Mouse (Mus musculus) forebrain, embryonic 11.5 days (tissue): Measurements from ENCODE around the gene Gtf3c3. TPM values are rescaled to one million over a fixed set of nuclear protein-coding genes. Genes with fewer than 3 reads are reported as not detected.

Experiments
- ATAC-seq: fragments of 200-750 bp; cut with Nextera tagmentation; replicated peaks from 2 replicates; pipeline ENCODE4 v1.8.0; 2017; ENCODE audit warnings: moderate TSS enrichment; ENCODE audit not compliant: low FRiP score
- DNase-seq: peaks from one replicate; pipeline ENCODE4 v3.0.0-alpha.2; 2017; ENCODE audit warnings: low spot score
- H3K27ac ChIP-seq: fragments of 300-500 bp; sonication (generic); 2 replicates; pipeline ENCODE4 v1.5.1; 2014; ENCODE audit warnings: low read depth, low read length
- H3K27me3 ChIP-seq: fragments of 300-500 bp; sonication (generic); 2 replicates; pipeline ENCODE4 v1.6.1; 2014; ENCODE audit warnings: mild to moderate bottlenecking, low read length, mixed read lengths; ENCODE audit not compliant: control insufficient read depth, insufficient read depth
- H3K36me3 ChIP-seq: fragments of 300-500 bp; sonication (generic); 2 replicates; pipeline ENCODE4 v1.6.1; 2014; ENCODE audit warnings: mild to moderate bottlenecking, low read length, moderate library complexity, mixed read lengths; ENCODE audit not compliant: control insufficient read depth, insufficient read depth
- H3K4me1 ChIP-seq: fragments of 300-500 bp; sonication (generic); replicated peaks from 2 replicates; pipeline ENCODE4 v1.6.1; 2014; ENCODE audit warnings: low read length, mixed read lengths; ENCODE audit not compliant: control insufficient read depth, insufficient read depth
- H3K4me2 ChIP-seq: fragments of 300-500 bp; sonication (generic); 2 replicates; pipeline ENCODE4 v1.6.1; 2014; ENCODE audit warnings: low read depth, mild to moderate bottlenecking, low read length, moderate library complexity, mixed read lengths; ENCODE audit not compliant: severe bottlenecking
- H3K4me3 ChIP-seq: fragments of 300-500 bp; sonication (generic); 2 replicates; pipeline ENCODE4 v1.5.1; 2014; ENCODE audit warnings: low read depth, low read length
- H3K9ac ChIP-seq: fragments of 300-500 bp; sonication (generic); 2 replicates; pipeline ENCODE4 v1.6.1; 2014; ENCODE audit warnings: low read length
- H3K9me3 ChIP-seq: fragments of 300-500 bp; sonication (generic); 2 replicates; pipeline ENCODE4 v1.6.1; 2016; ENCODE audit warnings: low read length, mixed read lengths; ENCODE audit not compliant: control insufficient read depth
- WGBS: fragments of 180-500 bp; shearing (Covaris S2); extraction: QIAGEN DNeasy Blood & Tissue Kit; methylation state at CpG from one replicate; pipeline ENCODE4 v1.1.7; 2014; 5-methylcytosine and 5-hydroxymethylcytosine counted together
- polyA plus RNA-seq: library from polyadenylated mRNA; unstranded; fragments of >200 nt; fragmentation: Nextera tagmentation; extraction: Ambion mirVana; gene quantifications from 2 replicates; pipeline ENCODE4 v1.2.1, GENCODE M21; 2014

Gene Gtf3c3
- polyA plus RNA-seq: 35.9 and 37.5 TPM in 2 replicates

DNA sequence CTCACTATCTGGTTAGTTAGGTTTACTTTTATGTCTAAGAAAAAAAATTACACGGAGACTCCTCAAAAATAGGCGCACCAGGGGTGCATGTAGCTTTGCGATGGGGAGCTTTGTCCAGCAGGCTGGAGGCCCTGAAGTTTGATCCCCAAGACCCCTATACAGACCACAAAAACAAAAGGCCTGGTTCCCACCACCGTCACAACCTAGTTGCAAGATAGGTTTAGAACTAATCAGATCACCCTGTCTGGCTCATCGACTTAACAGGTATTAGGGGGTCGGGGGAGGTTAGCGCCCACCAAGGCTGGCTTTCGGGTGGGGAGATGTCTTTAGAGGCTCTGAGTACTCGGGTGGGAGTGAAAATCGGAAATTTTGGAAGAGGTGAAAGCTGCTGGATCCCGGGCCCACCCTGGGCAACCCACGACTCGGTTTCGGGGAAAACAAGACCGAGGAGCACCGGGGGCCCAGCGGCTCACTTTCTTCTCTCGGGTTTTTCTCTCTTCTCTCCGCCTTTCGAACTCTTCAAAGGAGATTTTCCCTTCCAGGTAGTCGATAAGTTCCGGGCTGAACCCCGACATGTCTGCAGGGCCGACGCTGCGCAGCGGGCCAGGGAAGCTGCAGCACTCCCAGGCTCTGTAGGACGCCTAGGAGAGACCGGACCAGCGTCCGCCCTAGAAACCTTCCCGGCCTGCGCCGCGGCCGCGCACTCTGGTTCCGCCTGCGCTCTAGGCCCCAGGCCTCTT, at the start of gene Gtf3c3:
TSS of gene Gtf3c3 (minus strand) at position 632 of the 740 bp plus-strand sequence.
- Histone ChIP-seq H3K4me2 (peak within 1 kb of the TSS; percentile 79), H3K27ac (no peak within 1 kb of the TSS), H3K27me3 (no peaks in the 10 kb centered on the region)

DNA sequence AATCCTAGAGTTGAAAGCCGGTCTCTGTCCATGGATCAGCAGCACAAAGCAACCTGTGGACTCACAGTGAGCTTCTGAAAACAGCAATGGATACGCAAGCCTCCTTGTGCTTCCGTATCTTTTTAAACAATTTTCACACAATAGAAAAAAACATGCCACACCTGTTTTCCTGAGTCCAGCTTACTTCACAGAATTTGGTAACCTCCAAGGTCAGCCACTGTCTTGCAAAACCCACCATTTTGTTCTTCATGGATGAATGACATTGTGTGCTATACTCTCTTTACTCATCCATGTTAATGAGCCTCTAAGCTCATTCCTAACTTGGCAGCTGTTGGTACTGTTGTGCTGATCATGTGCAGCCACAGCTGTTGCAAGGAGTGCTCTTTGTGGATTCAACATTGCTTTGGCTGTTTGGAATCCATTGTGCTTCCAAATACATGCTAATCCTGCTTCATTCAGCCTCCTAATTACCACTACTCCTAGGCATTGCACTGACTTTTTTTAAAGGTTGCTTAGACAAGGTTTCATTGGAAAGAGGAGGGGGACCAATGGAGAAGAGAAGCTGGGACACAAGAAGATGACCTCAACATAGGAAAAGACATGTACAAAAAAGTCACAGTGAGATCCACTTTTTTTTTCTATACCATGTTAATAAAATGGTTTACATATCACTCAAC, 46.1 kb upstream of the Gtf3c3 start:
- no peaks in the 10 kb centered on the region for H3K4me1 ChIP-seq
- 71% methylated on average over 3 of the region's 3 CpGs for WGBS
- peak; percentile 64 for ATAC-seq
- no peaks in the 10 kb centered on the region for H3K9me3 ChIP-seq
- no peaks in the 10 kb centered on the region for H3K27me3 ChIP-seq
- peaks cover 4% of the 10 kb centered on the region; the same call in 1 of the 2 replicates for H3K36me3 ChIP-seq
- no peak overlapping the region for H3K27ac ChIP-seq
- no peak overlapping the region for H3K9ac ChIP-seq
- H3K4me3 ChIP-seq: no peak overlapping the region
- DNase-seq: no peak
- H3K4me2 ChIP-seq: no peak overlapping the region

More for the DNA sequence above, at the start of gene Gtf3c3:
- DNase-seq: peak; percentile 89
- H3K9ac ChIP-seq: peak within 1 kb of the TSS; percentile 73
- no peaks in the 10 kb centered on the region for H3K9me3 ChIP-seq
- no peaks in the 10 kb centered on the region for H3K4me1 ChIP-seq
- H3K4me3 ChIP-seq: peak within 1 kb of the TSS; percentile 65
- 3% methylated on average over 39 of the region's 39 CpGs for WGBS
- peak; percentile 97 for ATAC-seq
- H3K36me3 ChIP-seq: no peaks in the 10 kb centered on the region

DNA sequence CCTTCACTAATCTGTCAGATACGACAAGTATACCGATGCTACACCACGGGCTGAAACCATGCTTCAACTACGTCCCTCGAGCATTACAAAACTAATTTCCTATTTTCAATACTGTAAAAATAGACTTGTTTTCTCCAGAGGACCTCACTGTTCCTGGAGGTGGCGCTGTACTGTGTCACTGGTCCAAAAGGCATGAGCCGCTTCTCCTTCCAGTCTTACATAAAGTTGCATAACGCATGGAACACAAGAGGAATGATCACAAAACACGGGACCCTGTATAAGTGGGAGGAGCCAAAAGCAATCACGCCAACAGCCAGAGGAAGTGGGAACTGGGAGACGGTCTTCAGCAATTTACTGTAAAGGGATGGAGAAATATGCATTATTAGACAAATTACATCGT, 41.7 kb upstream of the Gtf3c3 start:
- Histone ChIP-seq H3K36me3 (peaks cover 2% of the 10 kb centered on the region; the same call in 1 of the 2 replicates), H3K4me2 (no peak overlapping the region), H3K9ac (no peak overlapping the region), H3K4me1 (no peaks in the 10 kb centered on the region), H3K4me3 (no peak overlapping the region), H3K27me3 (no peaks in the 10 kb centered on the region), H3K27ac (no peak overlapping the region), H3K9me3 (no peaks in the 10 kb centered on the region)
- no peak for DNase-seq
- no peak for ATAC-seq
- 96% methylated on average over 12 of the region's 12 CpGs for WGBS

DNA sequence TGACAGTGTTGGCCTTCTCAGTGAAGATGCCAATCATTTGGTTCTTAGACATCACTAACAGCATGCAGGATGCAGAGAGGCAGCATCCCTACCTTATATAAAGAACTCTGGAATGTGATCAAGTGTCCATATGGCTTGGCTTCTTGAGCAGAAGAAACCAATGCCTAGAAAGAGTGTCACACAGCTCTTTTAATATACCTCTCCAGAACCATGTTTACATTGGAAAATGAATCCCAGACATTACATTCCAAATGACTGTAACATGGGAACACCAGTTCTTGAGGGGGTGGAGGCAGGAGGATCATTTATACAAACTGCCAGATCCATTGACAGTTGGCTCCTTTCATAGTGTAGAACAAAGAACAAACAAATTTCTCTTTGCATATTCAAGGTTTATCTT, 29.9 kb upstream of the Gtf3c3 start:
- ATAC-seq (no peak), DNase-seq (no peak)
- H3K4me3 ChIP-seq: no peak overlapping the region
- no peak overlapping the region for H3K27ac ChIP-seq
- H3K9ac ChIP-seq: no peak overlapping the region
- no peaks in the 10 kb centered on the region for H3K9me3 ChIP-seq
- no peaks in the 10 kb centered on the region for H3K27me3 ChIP-seq
- H3K4me2 ChIP-seq: no peak overlapping the region
- H3K4me1 ChIP-seq: no peaks in the 10 kb centered on the region
- H3K36me3 ChIP-seq: no peaks in the 10 kb centered on the region

DNA sequence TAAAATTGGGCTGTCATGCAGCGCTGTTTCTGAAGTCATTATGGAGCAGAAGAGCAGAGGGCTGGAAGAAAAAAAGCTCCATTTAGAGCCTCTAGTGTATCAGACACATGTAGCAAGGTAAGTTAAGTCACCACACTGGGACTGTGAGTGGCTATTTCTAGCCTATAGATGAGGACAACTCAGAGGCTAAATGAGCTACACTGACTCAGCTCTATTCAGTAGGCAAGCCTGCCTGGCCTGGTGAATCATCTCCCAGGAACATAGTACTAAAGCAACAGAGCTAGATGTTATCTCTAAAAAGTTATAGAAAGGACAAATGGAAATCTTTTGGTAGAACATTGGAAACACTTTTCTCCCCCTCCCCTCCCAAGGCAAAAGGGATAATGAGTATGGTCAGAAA, 28.6 kb upstream of the Gtf3c3 start:
- H3K27ac ChIP-seq: no peak overlapping the region
- no peaks in the 10 kb centered on the region for H3K4me1 ChIP-seq
- no peak overlapping the region for H3K9ac ChIP-seq
- 93% methylated on average over 1 of the region's 1 CpGs for WGBS
- H3K9me3 ChIP-seq: no peaks in the 10 kb centered on the region
- no peaks in the 10 kb centered on the region for H3K36me3 ChIP-seq
- DNase-seq: no peak
- no peak overlapping the region for H3K4me3 ChIP-seq
- no peak for ATAC-seq
- no peaks in the 10 kb centered on the region for H3K27me3 ChIP-seq
- H3K4me2 ChIP-seq: no peak overlapping the region

DNA sequence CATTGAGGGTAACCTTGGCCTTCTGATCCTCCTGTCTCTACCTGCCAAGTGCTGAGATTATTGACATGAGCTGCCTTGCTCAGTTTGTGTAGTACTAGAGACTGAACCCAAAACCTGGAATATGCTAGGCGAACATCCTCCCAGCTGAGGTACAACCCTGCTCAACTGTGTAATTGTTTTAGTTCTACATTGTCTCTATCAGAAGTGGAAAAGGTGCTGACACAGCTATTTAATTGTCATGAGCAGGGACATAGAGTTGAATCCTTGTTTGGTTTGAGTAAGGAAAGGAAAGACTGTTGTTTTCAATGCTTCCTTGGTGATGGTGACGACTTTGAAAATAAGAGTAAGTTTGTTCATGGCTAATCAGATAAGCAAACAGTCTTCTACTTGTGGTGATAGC, 13.3 kb upstream of the Gtf3c3 start:
- Histone ChIP-seq H3K36me3 (no peaks in the 10 kb centered on the region), H3K27me3 (no peaks in the 10 kb centered on the region), H3K9ac (no peak overlapping the region), H3K4me3 (no peak overlapping the region), H3K27ac (no peak overlapping the region), H3K9me3 (no peaks in the 10 kb centered on the region), H3K4me2 (no peak overlapping the region), H3K4me1 (no peaks in the 10 kb centered on the region)
- 87% methylated on average over 2 of the region's 2 CpGs for WGBS
- DNase-seq (no peak), ATAC-seq (no peak)

DNA sequence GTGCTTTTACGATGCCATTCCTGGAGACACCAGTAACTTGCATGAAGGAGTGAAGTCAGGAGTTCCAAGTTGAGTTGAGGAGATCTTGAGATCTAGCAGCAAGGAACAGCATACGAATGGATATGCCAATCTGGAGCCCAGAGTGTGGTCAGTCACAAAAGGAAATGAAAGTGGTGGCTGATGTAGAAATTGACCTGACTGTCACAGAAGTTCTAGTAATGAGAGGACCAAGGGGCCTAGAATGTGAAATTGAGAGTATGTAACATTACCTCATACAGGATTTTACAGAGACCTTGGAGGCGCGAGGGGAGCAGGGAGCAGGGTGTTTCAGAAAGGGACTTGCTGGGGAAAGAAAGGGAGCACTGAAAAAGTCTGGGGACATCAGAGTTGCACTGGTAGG, 10.1 kb upstream of the Gtf3c3 start:
- no peaks in the 10 kb centered on the region for H3K9me3 ChIP-seq

DNA sequence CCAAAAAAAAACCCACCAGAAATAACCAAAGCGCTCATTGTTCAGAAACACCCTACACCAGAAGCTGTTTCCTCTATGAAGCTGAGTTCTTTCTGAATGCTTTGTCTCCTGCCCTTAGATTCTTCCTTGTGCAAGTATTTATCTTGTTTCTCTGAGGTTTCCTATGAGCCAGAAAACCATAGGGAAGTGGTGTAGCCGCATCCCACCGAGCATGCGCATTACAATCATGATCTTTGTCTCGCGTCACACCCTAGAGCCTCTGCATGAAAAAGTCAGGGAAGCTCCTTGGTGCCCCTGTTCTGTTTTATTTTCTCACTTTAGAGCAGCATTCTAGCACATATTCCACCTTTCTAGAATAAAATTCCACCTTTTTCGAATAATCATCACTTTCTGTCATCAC, 4.9 kb upstream of the Gtf3c3 start:
- Histone ChIP-seq H3K4me1 (no peaks in the 10 kb centered on the region), H3K27ac (no peak overlapping the region), H3K9ac (no peak overlapping the region), H3K4me2 (no peak overlapping the region), H3K9me3 (no peaks in the 10 kb centered on the region), H3K36me3 (no peaks in the 10 kb centered on the region), H3K27me3 (no peaks in the 10 kb centered on the region), H3K4me3 (no peak overlapping the region)
- no peak for ATAC-seq
- 73% methylated on average over 7 of the region's 7 CpGs for WGBS
- DNase-seq: no peak

More for the DNA sequence above, 10.1 kb upstream of the Gtf3c3 start:
- Histone ChIP-seq H3K9ac (no peak overlapping the region), H3K27me3 (no peaks in the 10 kb centered on the region), H3K4me2 (no peak overlapping the region), H3K36me3 (no peaks in the 10 kb centered on the region), H3K27ac (no peak overlapping the region), H3K4me3 (no peak overlapping the region), H3K4me1 (no peaks in the 10 kb centered on the region)
- ATAC-seq (no peak), DNase-seq (no peak)
- WGBS: 94% methylated on average over 4 of the region's 4 CpGs
